Mouse (Mus musculus) heart, embryonic 11.5 days (tissue): ENCODE measurements around the gene Rufy3. TPM values are rescaled to one million over a fixed set of nuclear protein-coding genes. Genes with fewer than 3 reads are reported as not detected.

Experiments
- ATAC-seq: fragments of 200-750 bp; cut with Nextera tagmentation; replicated peaks from 2 replicates; pipeline ENCODE4 v1.8.0; 2017; ENCODE audit warnings: moderate library complexity; ENCODE audit not compliant: insufficient number of reproducible peaks, low FRiP score, low TSS enrichment
- H3K27ac ChIP-seq: fragments of 300-500 bp; sonication (generic); 2 replicates; pipeline ENCODE4 v1.5.1; 2014; ENCODE audit warnings: mild to moderate bottlenecking, low read depth, low read length
- H3K27me3 ChIP-seq: fragments of 300-500 bp; sonication (generic); 2 replicates; pipeline ENCODE4 v1.6.1; 2014; ENCODE audit warnings: mild to moderate bottlenecking, low read length, mixed read lengths; ENCODE audit not compliant: control insufficient read depth, insufficient read depth
- H3K36me3 ChIP-seq: fragments of 300-500 bp; sonication (generic); 2 replicates; pipeline ENCODE4 v1.6.1; 2014; ENCODE audit warnings: mild to moderate bottlenecking, low read length, moderate library complexity, mixed read lengths; ENCODE audit not compliant: control insufficient read depth, insufficient read depth
- H3K4me1 ChIP-seq: fragments of 300-500 bp; sonication (generic); 2 replicates; pipeline ENCODE4 v1.6.1; 2014; ENCODE audit warnings: low read length; ENCODE audit not compliant: control insufficient read depth, insufficient read depth
- H3K4me2 ChIP-seq: fragments of 300-500 bp; sonication (generic); 2 replicates; pipeline ENCODE4 v1.6.1; 2014; ENCODE audit warnings: mild to moderate bottlenecking, moderate library complexity
- H3K4me3 ChIP-seq: fragments of 300-500 bp; sonication (generic); 2 replicates; pipeline ENCODE4 v1.5.1; 2014; ENCODE audit warnings: low read depth, low read length
- H3K9ac ChIP-seq: fragments of 300-500 bp; sonication (generic); 2 replicates; pipeline ENCODE4 v1.6.1; 2014; ENCODE audit warnings: mild to moderate bottlenecking, low read depth, low read length, moderate library complexity
- H3K9me3 ChIP-seq: fragments of 300-500 bp; sonication (generic); replicated peaks from 2 replicates; pipeline ENCODE4 v1.6.1; 2016; ENCODE audit warnings: low read length; ENCODE audit not compliant: control insufficient read depth
- WGBS: fragments of 180-500 bp; shearing (Covaris S2); extraction: QIAGEN DNeasy Blood & Tissue Kit; methylation state at CpG from one replicate; pipeline ENCODE4 v1.1.7; 2014; ENCODE audit not compliant: insufficient replicate concordance; 5-methylcytosine and 5-hydroxymethylcytosine counted together
- polyA plus RNA-seq: library from polyadenylated mRNA; unstranded; fragments of >200 nt; fragmentation: Nextera tagmentation; extraction: Ambion mirVana; gene quantifications from 2 replicates; pipeline ENCODE4 v1.2.1, GENCODE M21; 2014

Gene Rufy3
- polyA plus RNA-seq, 1 experiment from 2014 or later = 15.0 TPM

DNA sequence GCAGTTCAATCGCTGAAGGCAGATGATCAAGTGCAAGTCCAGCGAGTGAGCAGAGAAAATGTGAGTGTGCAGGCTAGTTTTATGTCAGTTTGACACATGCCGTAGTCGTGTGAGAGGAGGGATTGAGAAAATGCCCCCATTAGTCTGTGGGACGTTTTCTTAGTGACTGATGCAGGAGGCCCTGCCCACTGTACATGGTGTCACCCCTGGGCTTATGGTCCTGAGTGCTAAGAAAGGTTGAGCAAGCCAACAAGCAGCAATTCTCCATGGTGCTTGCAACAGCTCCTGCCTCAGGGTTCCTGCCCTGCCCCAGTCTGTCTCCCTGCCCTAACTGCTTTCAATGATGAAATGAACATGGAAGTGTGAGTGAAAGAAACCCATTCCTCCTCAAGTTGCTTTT, 87.7 kb downstream of the Rufy3 start:
- H3K9ac ChIP-seq = no peak overlapping the region
- H3K4me2 ChIP-seq = no peak overlapping the region
- peaks cover 13% of the 10 kb centered on the region for H3K36me3 ChIP-seq
- H3K27me3 ChIP-seq = no peaks in the 10 kb centered on the region
- peaks cover 23% of the 10 kb centered on the region for H3K4me1 ChIP-seq
- H3K4me3 ChIP-seq = no peak overlapping the region
- 84% methylated on average over 5 of the region's 5 CpGs for WGBS
- no peak overlapping the region for H3K27ac ChIP-seq
- ATAC-seq = no peak
- no peaks in the 10 kb centered on the region for H3K9me3 ChIP-seq

DNA sequence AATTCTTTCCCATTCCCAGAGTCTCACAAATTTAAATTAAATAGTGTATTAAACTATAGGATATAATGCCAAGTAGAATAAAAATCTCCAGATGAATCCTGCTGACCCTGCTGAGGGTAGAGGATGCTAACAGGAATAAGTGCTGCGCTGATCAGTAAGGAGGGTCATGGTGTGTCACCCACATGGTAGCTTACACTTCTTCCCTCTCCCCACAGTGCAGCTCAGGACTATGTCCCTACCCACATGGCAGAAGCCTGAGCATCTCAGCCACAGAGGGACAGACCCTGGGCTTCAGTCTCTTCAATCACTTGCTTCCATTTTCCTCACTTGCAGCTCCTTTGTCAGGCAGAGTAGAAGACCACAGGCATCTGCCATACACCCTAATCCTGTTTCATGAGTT, 93.0 kb downstream of the Rufy3 start:
- no peaks in the 10 kb centered on the region for H3K9me3 ChIP-seq
- peaks cover 5% of the 10 kb centered on the region; the same call in 1 of the 2 replicates for H3K4me1 ChIP-seq
- WGBS = 100% methylated on average over 1 of the region's 1 CpGs
- H3K27ac ChIP-seq = no peak overlapping the region
- no peaks in the 10 kb centered on the region for H3K27me3 ChIP-seq
- no peak overlapping the region for H3K4me2 ChIP-seq
- H3K36me3 ChIP-seq = peaks cover 17% of the 10 kb centered on the region
- no peak for ATAC-seq
- H3K4me3 ChIP-seq = no peak overlapping the region
- no peak overlapping the region for H3K9ac ChIP-seq

DNA sequence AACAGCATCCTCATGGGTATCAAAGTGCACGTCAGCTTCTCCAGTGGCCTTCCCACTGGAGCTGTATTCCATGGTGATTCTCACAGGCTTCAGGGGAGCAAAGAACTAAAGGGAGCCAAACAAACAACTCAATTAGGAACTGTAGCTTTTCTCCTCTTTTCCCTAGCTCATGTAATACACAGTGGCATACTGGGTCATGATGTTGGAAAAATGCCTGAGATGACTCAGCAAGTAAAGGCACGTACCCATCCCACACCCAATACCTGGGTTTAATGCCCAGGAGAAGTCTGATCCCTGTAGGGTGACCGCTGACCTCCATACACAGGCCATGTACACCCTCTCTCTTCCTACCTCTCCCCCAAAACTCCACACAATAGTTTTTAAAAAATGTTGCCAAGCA, 98.3 kb downstream of the Rufy3 start:
- no peak overlapping the region for H3K4me2 ChIP-seq

DNA sequence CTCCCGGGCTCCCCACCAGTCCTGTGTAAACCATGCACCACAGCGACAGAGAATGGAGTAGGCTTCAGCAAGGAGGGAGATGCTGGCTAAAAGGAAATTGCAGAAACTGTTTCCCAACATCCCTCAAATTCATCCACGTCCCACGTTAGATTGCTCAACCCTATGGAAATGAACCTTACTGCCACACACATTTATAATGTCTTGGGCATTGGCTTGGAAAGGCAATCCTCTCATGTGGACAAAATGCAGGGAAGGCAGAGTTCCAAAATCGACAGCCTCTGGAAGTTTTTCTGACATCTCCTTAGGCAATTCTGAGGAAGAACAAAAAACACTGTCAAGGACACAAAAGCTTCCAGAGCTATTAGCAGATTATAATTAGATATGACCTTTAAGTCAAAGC, 99.0 kb downstream of the Rufy3 start:
- Histone ChIP-seq H3K27ac (no peak overlapping the region), H3K36me3 (peaks cover 36% of the 10 kb centered on the region), H3K4me2 (no peak overlapping the region), H3K4me1 (no peaks in the 10 kb centered on the region), H3K27me3 (no peaks in the 10 kb centered on the region), H3K9ac (no peak overlapping the region), H3K4me3 (no peak overlapping the region), H3K9me3 (no peaks in the 10 kb centered on the region)
- ATAC-seq = no peak
- 90% methylated on average over 5 of the region's 5 CpGs for WGBS

More for the DNA sequence above, 98.3 kb downstream of the Rufy3 start:
- Histone ChIP-seq H3K4me3 (no peak overlapping the region), H3K9ac (no peak overlapping the region), H3K9me3 (no peaks in the 10 kb centered on the region), H3K27me3 (no peaks in the 10 kb centered on the region), H3K36me3 (peaks cover 35% of the 10 kb centered on the region), H3K27ac (no peak overlapping the region), H3K4me1 (no peaks in the 10 kb centered on the region)
- WGBS = 92% methylated on average over 3 of the region's 3 CpGs
- no peak for ATAC-seq

DNA sequence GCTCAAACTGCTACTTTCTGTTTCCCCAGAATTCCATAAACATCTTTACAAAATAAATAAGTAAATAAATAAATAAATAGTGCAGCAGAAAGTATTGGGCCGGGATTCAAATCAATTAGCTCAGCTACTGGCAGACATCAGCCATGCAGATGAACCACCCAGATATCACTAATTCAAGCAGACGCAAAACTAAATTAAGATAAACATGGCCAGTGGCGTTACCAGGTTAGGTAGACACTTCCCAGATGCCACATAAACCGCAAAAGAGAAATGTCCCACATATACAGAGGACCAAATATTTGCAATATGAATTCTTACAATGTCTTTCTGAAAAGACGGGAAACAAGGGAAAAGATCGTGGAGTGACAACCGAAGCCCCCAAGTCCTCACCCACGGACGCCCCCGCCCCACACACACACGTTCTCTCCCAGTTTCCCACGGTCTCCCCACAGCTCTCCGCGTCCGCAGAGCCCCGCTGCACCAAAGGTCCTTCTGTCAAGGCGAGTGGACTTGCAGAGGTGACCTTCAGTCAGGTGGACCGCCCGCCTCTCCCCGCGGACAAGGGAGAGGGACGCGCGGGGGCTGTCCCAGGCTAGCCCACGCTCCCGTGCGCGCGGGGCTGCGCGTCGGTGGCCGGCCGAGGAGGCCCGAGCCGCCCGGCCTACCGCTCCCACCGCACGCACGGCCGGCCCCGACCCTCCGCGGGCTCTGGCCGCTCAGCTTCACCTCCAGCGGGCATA, 110.0 kb downstream of the Rufy3 start:
- H3K9ac ChIP-seq = peak overlapping the region; percentile 96
- peak; percentile 67 for ATAC-seq
- H3K27me3 ChIP-seq = no peaks in the 10 kb centered on the region
- peak overlapping the region; percentile 73 for H3K4me2 ChIP-seq
- peak overlapping the region; percentile 94 for H3K4me3 ChIP-seq
- no peaks in the 10 kb centered on the region for H3K9me3 ChIP-seq
- H3K27ac ChIP-seq = peak overlapping the region; percentile 95
- WGBS = 1% methylated on average over 42 of the region's 47 CpGs
- H3K36me3 ChIP-seq = peaks cover 12% of the 10 kb centered on the region
- H3K4me1 ChIP-seq = peaks cover 6% of the 10 kb centered on the region

DNA sequence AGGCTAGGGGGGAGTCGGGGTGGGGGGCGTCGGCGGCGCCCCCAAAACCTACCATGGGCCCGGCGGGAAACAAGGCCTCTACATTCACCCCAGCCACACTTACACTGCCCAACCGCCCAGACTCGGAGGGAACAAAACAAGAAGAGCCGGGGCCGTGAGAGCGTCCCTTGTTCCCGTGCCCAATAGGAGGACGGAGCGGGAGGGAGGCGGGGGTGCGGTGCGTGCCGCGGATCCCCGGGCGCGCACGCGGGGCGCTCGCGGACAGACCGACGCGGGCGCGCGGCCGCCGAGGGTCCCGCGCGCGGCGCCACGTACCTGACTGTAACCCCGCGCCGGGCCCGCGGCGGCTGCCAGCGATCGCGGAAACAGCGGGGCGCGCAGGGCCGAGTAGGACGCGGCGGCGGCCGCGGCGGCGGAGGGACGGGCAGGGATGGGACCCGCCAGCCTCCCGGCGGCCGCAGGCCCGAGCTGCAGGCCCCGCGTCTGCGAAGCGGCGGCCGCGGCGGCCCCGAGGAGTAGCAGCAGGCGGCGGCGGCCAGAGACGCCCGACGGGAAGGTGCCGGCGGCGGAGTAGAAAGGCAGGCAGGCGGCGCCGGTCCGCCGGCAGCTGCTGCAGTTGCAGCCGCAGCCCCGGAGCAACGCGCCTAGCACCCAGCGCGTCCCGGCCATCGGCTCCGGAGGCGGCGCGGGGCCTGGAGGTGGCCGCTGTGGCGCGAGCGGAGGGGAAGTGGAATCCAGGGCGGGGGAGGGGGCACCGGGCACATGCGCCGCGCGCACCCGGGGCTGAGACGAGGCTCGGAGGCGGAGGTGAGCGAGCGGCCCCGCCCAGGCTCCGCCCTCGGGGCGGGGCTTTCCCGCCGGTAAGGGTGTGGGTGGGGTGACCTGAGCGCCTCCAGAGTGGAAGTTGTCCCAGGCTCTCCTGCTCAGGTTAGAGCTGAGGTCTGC, 110.9 kb downstream of the Rufy3 start, which contains the start of gene Grsf1:
Grsf1 (minus strand) TSS at position 729 of the 945 bp plus-strand sequence.
- H3K4me3 ChIP-seq = peak within 1 kb of the TSS; percentile 94
- H3K27ac ChIP-seq = peak within 1 kb of the TSS; percentile 95
- H3K4me2 ChIP-seq = peak within 1 kb of the TSS; percentile 73
- peak within 1 kb of the TSS; percentile 96 for H3K9ac ChIP-seq
- peaks cover 5% of the 10 kb centered on the region; the same call in 1 of the 2 replicates for H3K36me3 ChIP-seq
- WGBS = under 1% methylated on average over 93 of the region's 127 CpGs
- no peaks in the 10 kb centered on the region for H3K9me3 ChIP-seq
- peaks cover 6% of the 10 kb centered on the region for H3K4me1 ChIP-seq
- peak; percentile 87 for ATAC-seq
- H3K27me3 ChIP-seq = no peaks in the 10 kb centered on the region

DNA sequence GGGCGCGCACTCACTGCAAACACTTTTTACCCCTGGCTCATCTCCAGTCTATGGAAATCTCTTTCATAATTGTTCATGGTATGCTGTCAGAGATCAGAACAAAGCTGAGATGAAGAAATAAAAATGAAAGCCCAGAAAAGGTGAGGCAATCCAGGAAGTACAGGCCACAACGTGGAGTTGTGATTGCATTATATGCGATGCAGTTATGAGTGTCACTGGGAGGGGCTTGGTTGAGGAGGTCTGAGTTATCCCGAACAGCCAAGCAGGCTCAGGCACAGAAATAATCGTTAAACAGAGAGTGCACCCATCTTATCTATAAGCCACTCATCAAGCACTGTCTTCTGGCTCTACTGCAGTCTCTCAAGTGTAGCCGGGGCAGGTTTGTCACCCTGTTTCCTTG, 114.1 kb downstream of the Rufy3 start:
- Histone ChIP-seq H3K36me3 (no peaks in the 10 kb centered on the region), H3K4me2 (no peak overlapping the region; the same call in 1 of the 2 replicates), H3K4me1 (peaks cover 4% of the 10 kb centered on the region), H3K27ac (no peak overlapping the region), H3K27me3 (no peaks in the 10 kb centered on the region), H3K4me3 (no peak overlapping the region), H3K9me3 (no peaks in the 10 kb centered on the region), H3K9ac (no peak overlapping the region)
- WGBS = 45% methylated on average over 7 of the region's 7 CpGs
- no peak for ATAC-seq

DNA sequence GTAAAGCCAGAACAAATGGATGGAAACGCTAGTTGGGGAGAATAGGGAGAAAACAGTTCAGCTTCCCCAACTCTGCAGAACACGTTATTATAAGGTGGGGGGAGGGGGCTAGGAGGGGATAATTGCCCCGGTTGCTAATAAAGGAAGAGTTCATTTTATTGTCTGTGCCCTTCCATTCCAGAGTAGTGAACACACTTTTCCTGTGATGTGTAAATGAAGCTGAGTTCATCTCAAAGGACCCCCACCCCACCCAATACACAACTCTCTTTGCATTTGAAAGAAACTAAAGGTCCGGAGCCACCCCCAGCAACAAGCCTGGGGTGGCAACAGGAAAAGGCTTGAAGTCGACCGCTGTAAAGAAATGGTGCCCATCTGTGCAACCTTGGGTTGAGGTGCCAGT, 114.5 kb downstream of the Rufy3 start:
- no peak overlapping the region for H3K4me3 ChIP-seq
- no peaks in the 10 kb centered on the region for H3K9me3 ChIP-seq
- H3K9ac ChIP-seq = no peak overlapping the region
- H3K36me3 ChIP-seq = no peaks in the 10 kb centered on the region
- WGBS = 28% methylated on average over 6 of the region's 6 CpGs
- H3K4me1 ChIP-seq = 0 out of 2 replicates have a peak, but pooled peaks cover 2% of the 10 kb centered on the region
- H3K27ac ChIP-seq = no peak overlapping the region
- no peak for ATAC-seq
- H3K27me3 ChIP-seq = no peaks in the 10 kb centered on the region
- H3K4me2 ChIP-seq = no peak overlapping the region; the same call in 1 of the 2 replicates
